Mouse (Mus musculus): ENCODE results near the gene Shank3. TPM values are rescaled to one million over a fixed set of nuclear protein-coding genes. Genes with fewer than 3 reads are reported as not detected.

The Shank3 gene
- total and polyA plus RNA-seq, 3 experiments = 31.0 to 52.2 (median 44.3) TPM

DNA sequence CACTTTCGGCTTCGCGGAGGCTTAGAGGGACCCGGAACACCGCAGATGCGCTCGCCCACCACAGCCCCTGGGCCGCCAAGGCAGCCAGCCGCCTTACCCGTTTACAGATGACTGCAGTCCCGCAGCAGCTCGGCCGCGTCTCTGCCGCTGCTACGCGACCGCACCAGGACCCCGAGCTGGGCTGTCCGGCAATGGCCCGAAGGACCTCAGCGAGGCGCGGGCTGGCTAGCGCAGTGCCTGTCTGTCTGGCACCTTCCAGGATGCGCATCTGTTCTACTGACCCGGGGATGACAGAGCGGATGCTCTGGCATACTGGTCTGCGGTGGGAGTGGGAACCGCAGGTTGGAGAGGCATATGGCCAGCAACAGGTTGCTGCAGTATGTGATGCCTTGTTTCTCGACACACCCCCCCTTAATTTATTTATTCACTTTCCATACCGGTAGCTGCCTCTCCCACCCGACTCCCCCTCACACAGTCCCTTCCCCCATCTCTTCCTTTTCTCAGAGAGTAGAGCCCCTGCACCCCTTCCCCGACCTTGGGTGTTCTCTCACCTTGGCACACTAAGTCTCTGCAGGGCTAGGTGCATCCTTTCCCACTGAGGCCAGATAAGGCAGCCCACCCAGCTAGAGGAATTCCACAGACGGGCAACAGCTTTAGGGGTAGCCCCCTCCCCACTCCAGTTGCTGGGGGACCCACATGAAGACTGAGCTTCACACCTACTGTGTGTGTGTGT is 92.5 kb downstream of the Shank3 start, which contains the start of gene Rabl2:
TSS of gene Rabl2 (minus strand) at position 201 of the 733 bp plus-strand sequence.
- H3K4me1 ChIP-seq (ENCODE audit: control insufficient read depth, insufficient read depth, low read length) = peaks cover 1% of the 10 kb centered on the region
- WGBS = under 1% methylated on average over 35 of the region's 35 CpGs
- H3K27ac ChIP-seq = peak within 1 kb of the TSS; percentile 10
- H3K4me3 ChIP-seq = peak within 1 kb of the TSS; percentile 60
- peak within 1 kb of the TSS; percentile 77 for H3K9ac ChIP-seq (ENCODE audit: low read depth, low read length)
- DNase-seq = peak; percentile 90 to 92
- H3K36me3 ChIP-seq (ENCODE audit: control insufficient read depth, insufficient read depth, low read length) = no peaks in the 10 kb centered on the region
- intact Hi-C loops (cut with DNase I) = no loop called here
- no peaks in the 10 kb centered on the region for H3K79me2 ChIP-seq (replicated peaks; ENCODE audit: control insufficient read depth, insufficient read depth, low read length)
- TF ChIP-seq POLR2A (IDR thresholded peaks at IDR 0.05; ENCODE audit: insufficient read depth, low read depth, low read length) (peak; percentile 56), CTCF (IDR thresholded peaks at IDR 0.05) (peak; percentile 44), EP300 (IDR thresholded peaks at IDR 0.05; ENCODE audit: insufficient read depth, low read depth, low read length) (0 out of 2 replicates have a peak, but pooled peaks have one; percentile 76)
- H3K27me3 ChIP-seq (ENCODE audit: control insufficient read depth, insufficient read depth, low read length) = no peaks in the 10 kb centered on the region

DNA sequence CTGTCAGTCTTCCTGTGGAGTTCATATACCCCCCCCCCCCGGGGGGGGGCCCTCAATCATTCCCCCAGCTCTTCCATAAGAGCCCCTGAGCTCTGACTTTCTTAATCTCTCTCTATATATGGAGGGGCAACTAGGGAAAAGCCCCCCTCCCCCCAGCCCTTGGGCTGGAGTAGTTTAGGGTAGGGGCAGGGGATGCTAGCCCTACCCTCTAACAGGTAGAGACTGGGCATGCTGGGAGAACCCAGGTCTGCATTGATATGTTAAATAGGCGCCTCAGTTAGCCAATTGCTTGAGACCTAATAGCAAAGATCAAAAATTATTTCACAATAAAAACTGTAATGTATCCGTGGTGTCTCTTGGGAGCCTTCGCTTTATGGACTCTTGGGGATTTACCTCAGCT is 93.1 kb downstream of the Shank3 start:
- no peak for DNase-seq
- H3K4me1 ChIP-seq (ENCODE audit: control insufficient read depth, insufficient read depth, low read length) = peaks cover 1% of the 10 kb centered on the region
- H3K9ac ChIP-seq (ENCODE audit: low read depth, low read length) = no peak overlapping the region
- no peaks in the 10 kb centered on the region for H3K36me3 ChIP-seq (ENCODE audit: control insufficient read depth, insufficient read depth, low read length)
- no peak for TF ChIP-seq CTCF (IDR thresholded peaks at IDR 0.05)
- no peak for TF ChIP-seq EP300 (IDR thresholded peaks at IDR 0.05; ENCODE audit: insufficient read depth, low read depth, low read length)
- no peak for TF ChIP-seq POLR2A (IDR thresholded peaks at IDR 0.05; ENCODE audit: insufficient read depth, low read depth, low read length)
- intact Hi-C loops (cut with DNase I) = no loop called here
- H3K4me3 ChIP-seq = no peak overlapping the region
- 41% methylated on average over 4 of the region's 4 CpGs for WGBS
- no peaks in the 10 kb centered on the region for H3K27me3 ChIP-seq (ENCODE audit: control insufficient read depth, insufficient read depth, low read length)
- no peak overlapping the region for H3K27ac ChIP-seq
- H3K79me2 ChIP-seq (replicated peaks; ENCODE audit: control insufficient read depth, insufficient read depth, low read length) = no peaks in the 10 kb centered on the region

- intact Hi-C loops (cut with DNase I) = no loop called here
- no peak overlapping the region for H3K27ac ChIP-seq
- no peak overlapping the region for H3K9ac ChIP-seq (ENCODE audit: low read depth, low read length)
- 63% methylated on average over 12 of the region's 12 CpGs for WGBS
- DNase-seq = no peak
- TF ChIP-seq EP300 (IDR thresholded peaks at IDR 0.05; ENCODE audit: insufficient read depth, low read depth, low read length) (no peak), CTCF (IDR thresholded peaks at IDR 0.05) (peak; percentile 37), POLR2A (IDR thresholded peaks at IDR 0.05; ENCODE audit: insufficient read depth, low read depth, low read length) (no peak)
- H3K36me3 ChIP-seq (ENCODE audit: control insufficient read depth, insufficient read depth, low read length) = no peaks in the 10 kb centered on the region
- H3K4me1 ChIP-seq (ENCODE audit: control insufficient read depth, insufficient read depth, low read length) = no peaks in the 10 kb centered on the region
- H3K79me2 ChIP-seq (replicated peaks; ENCODE audit: control insufficient read depth, insufficient read depth, low read length) = no peaks in the 10 kb centered on the region
- no peaks in the 10 kb centered on the region for H3K27me3 ChIP-seq (ENCODE audit: control insufficient read depth, insufficient read depth, low read length)
- H3K4me3 ChIP-seq = no peak overlapping the region
Observed at GRCm38 (mm10) chr15:89605822-89606570, 106.6 kb downstream of the Shank3 start.

DNA sequence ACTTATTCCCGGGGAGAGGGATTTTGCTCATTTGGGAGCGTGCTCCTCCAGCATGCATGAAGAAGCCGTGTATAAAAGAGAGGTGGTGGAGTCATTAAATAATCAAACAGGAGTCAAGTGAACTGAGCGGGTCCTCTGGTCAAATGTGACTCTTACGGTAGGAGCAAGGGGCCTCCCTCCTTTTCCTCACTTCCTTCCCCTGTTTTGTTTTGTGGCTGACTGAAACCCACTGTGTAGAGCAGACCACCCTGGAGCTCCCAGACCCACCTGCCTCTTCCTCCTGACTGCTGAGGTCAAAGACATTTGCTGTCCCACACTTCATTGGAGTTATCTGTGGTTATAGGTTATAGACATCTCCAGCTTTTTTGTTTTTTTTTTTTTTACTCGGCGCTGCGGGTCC is 108.1 kb downstream of the Shank3 start:
- WGBS = 67% methylated on average over 8 of the region's 8 CpGs
- no peak overlapping the region for H3K4me3 ChIP-seq
- no peaks in the 10 kb centered on the region for H3K4me1 ChIP-seq (ENCODE audit: control insufficient read depth, insufficient read depth, low read length)
- H3K36me3 ChIP-seq (ENCODE audit: control insufficient read depth, insufficient read depth, low read length) = no peaks in the 10 kb centered on the region
- H3K27me3 ChIP-seq (ENCODE audit: control insufficient read depth, insufficient read depth, low read length) = no peaks in the 10 kb centered on the region
- DNase-seq = no peak
- no peak overlapping the region for H3K9ac ChIP-seq (ENCODE audit: low read depth, low read length)
- no peak for TF ChIP-seq POLR2A (IDR thresholded peaks at IDR 0.05; ENCODE audit: insufficient read depth, low read depth, low read length)
- TF ChIP-seq EP300 (IDR thresholded peaks at IDR 0.05; ENCODE audit: insufficient read depth, low read depth, low read length) = no peak
- no peak for TF ChIP-seq CTCF (IDR thresholded peaks at IDR 0.05)
- no peaks in the 10 kb centered on the region for H3K79me2 ChIP-seq (replicated peaks; ENCODE audit: control insufficient read depth, insufficient read depth, low read length)
- H3K27ac ChIP-seq = no peak overlapping the region
- intact Hi-C loops (cut with DNase I) = no loop called here

DNA sequence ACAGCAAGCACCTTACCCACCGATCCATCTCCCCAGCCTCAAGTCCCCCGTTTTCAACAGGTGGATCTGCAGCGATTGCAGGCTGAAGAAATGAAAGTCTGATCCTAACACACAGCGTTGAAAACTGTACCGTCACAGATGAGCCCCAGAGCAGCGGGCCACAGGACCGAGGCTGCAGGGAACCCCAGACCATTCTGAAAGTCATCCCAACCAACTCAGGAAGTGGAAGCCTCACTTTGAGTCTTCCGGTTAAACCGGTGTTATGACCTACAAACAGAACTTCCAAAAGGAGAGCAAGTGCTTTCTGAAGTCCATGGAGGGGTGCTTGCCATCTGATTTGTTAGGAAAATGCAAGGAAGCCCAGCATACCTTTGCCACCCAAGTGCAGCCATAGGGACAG is 108.5 kb downstream of the Shank3 start:
- no peaks in the 10 kb centered on the region for H3K79me2 ChIP-seq (replicated peaks; ENCODE audit: control insufficient read depth, insufficient read depth, low read length)
- H3K4me1 ChIP-seq (ENCODE audit: control insufficient read depth, insufficient read depth, low read length) = no peaks in the 10 kb centered on the region
- no peak for TF ChIP-seq CTCF (IDR thresholded peaks at IDR 0.05)
- no peak for TF ChIP-seq POLR2A (IDR thresholded peaks at IDR 0.05; ENCODE audit: insufficient read depth, low read depth, low read length)
- TF ChIP-seq EP300 (IDR thresholded peaks at IDR 0.05; ENCODE audit: insufficient read depth, low read depth, low read length) = no peak
- H3K9ac ChIP-seq (ENCODE audit: low read depth, low read length) = no peak overlapping the region
- no peak overlapping the region for H3K27ac ChIP-seq
- no peaks in the 10 kb centered on the region for H3K36me3 ChIP-seq (ENCODE audit: control insufficient read depth, insufficient read depth, low read length)
- DNase-seq = no peak
- intact Hi-C loops (cut with DNase I) = no loop called here
- 68% methylated on average over 9 of the region's 9 CpGs for WGBS
- H3K4me3 ChIP-seq = no peak overlapping the region
- H3K27me3 ChIP-seq (ENCODE audit: control insufficient read depth, insufficient read depth, low read length) = no peaks in the 10 kb centered on the region

Other genes with a start within 250 kb of the Shank3 start
- 10 to 100 TPM; 61.3 to 63.6 TPM for gene Sbf1, start 184.3 kb upstream of the Shank3 start, total RNA-seq (2021)
- 116 and 150 TPM in 2 replicates for gene Sbf1, start 184.3 kb upstream of the Shank3 start, polyA plus RNA-seq (2012; rRNA removed)
- not detected for gene Adm2, start 176.9 kb upstream of the Shank3 start, total RNA-seq (2021)
- not detected in 2 replicates for gene Adm2, start 176.9 kb upstream of the Shank3 start, polyA plus RNA-seq (2012; rRNA removed)
- gene Miox, start 165.2 kb upstream of the Shank3 start, total RNA-seq (2021) = not detected
- gene Miox, start 165.2 kb upstream of the Shank3 start, polyA plus RNA-seq (2012; rRNA removed) = not detected in 2 replicates
- gene Lmf2, start 144.0 kb upstream of the Shank3 start, total RNA-seq (2021) = 10 to 100 TPM; 25.7 to 26.1 TPM
- gene Lmf2, start 144.0 kb upstream of the Shank3 start, polyA plus RNA-seq (2012; rRNA removed) = 32.9 and 33.3 TPM in 2 replicates
- gene Ncaph2, start 143.9 kb upstream of the Shank3 start, total RNA-seq (2021) = 10 to 100 TPM; 49.3 to 55.7 TPM
- gene Ncaph2, start 143.9 kb upstream of the Shank3 start, polyA plus RNA-seq (2012; rRNA removed) = 69.9 and 70.0 TPM in 2 replicates
- gene Sco2, start 125.8 kb upstream of the Shank3 start, total RNA-seq (2021) = 10 to 100 TPM; 25.1 to 29.4 TPM
- 35.6 and 40.7 TPM in 2 replicates for gene Sco2, start 125.8 kb upstream of the Shank3 start, polyA plus RNA-seq (2012; rRNA removed)
- gene Tymp, start 122.6 kb upstream of the Shank3 start, total RNA-seq (2021) = under 1 TPM; 0.18 to 0.47 TPM
- 1.1 and 1.8 TPM in 2 replicates for gene Tymp, start 122.6 kb upstream of the Shank3 start, polyA plus RNA-seq (2012; rRNA removed)
- gene Odf3b, start 120.3 kb upstream of the Shank3 start, total RNA-seq (2021) = under 1 TPM; 0.91 to 0.94 TPM
- gene Odf3b, start 120.3 kb upstream of the Shank3 start, polyA plus RNA-seq (2012; rRNA removed) = 3.6 and 9.1 TPM in 2 replicates
- gene Klhdc7b, start 114.7 kb upstream of the Shank3 start, total RNA-seq (2021) = not detected
- not detected in 2 replicates for gene Klhdc7b, start 114.7 kb upstream of the Shank3 start, polyA plus RNA-seq (2012; rRNA removed)
- not detected for gene Syce3, start 89.1 kb upstream of the Shank3 start, total RNA-seq (2021)
- gene Syce3, start 89.1 kb upstream of the Shank3 start, polyA plus RNA-seq (2012; rRNA removed) = not detected in 2 replicates
- gene Cpt1b, start 73.8 kb upstream of the Shank3 start, total RNA-seq (2021) = 100 to 1,000 TPM; 565 to 584 TPM
- gene Cpt1b, start 73.8 kb upstream of the Shank3 start, polyA plus RNA-seq (2012; rRNA removed) = 786 and 953 TPM in 2 replicates
- 1 to 10 TPM; 1.2 TPM for gene C730034F03Rik, start 70.0 kb upstream of the Shank3 start, total RNA-seq (2021)
- 1.0 and 1.1 TPM in 2 replicates for gene C730034F03Rik, start 70.0 kb upstream of the Shank3 start, polyA plus RNA-seq (2012; rRNA removed)
- gene Gm44502, start 69.9 kb upstream of the Shank3 start, total RNA-seq (2021) = 1 to 10 TPM; 5.5 to 9.5 TPM
- gene Gm44502, start 69.9 kb upstream of the Shank3 start, polyA plus RNA-seq (2012; rRNA removed) = 2.1 and 2.5 TPM in 2 replicates
- 10 to 100 TPM; 46.8 to 48.2 TPM for gene Chkb, start 69.7 kb upstream of the Shank3 start, total RNA-seq (2021)
- 81.3 and 91.7 TPM in 2 replicates for gene Chkb, start 69.7 kb upstream of the Shank3 start, polyA plus RNA-seq (2012; rRNA removed)
- under 1 TPM in 1 of 2 experiments, not detected in 1; 0.16 TPM for gene Mapk8ip2, start 45.7 kb upstream of the Shank3 start, total RNA-seq (2021)
- 0.18 and 0.29 TPM in 2 replicates for gene Mapk8ip2, start 45.7 kb upstream of the Shank3 start, polyA plus RNA-seq (2012; rRNA removed)
- gene Arsa, start 22.2 kb upstream of the Shank3 start, total RNA-seq (2021) = 10 to 100 TPM; 11.1 to 13.5 TPM
- gene Arsa, start 22.2 kb upstream of the Shank3 start, polyA plus RNA-seq (2012; rRNA removed) = 19.5 and 22.1 TPM in 2 replicates
- under 1 TPM in 1 of 2 experiments, not detected in 1; 0.57 TPM for gene Acr, start 68.7 kb downstream of the Shank3 start, total RNA-seq (2021)
- gene Acr, start 68.7 kb downstream of the Shank3 start, polyA plus RNA-seq (2012; rRNA removed) = 1.4 and 1.6 TPM in 2 replicates
- 1 to 10 TPM; 3.7 to 4.2 TPM for gene Rabl2, start 92.3 kb downstream of the Shank3 start, total RNA-seq (2021)
- gene Rabl2, start 92.3 kb downstream of the Shank3 start, polyA plus RNA-seq (2012; rRNA removed) = 5.2 and 11.0 TPM in 2 replicates